Mouse (Mus musculus): ENCODE measurements around the gene Fat4.

Fat4 gene

GRCm38 (mm10) chr3:38957186-38957585 is 70.4 kb downstream of the Fat4 start:
- no peak for DNase-seq (ENCODE audit: extremely low spot score, low read depth, low spot score)

GRCm38 (mm10) chr3:38962328-38962727 is 75.6 kb downstream of the Fat4 start:
- no peak for DNase-seq (ENCODE audit: extremely low spot score, low read depth, low spot score)

- no peak for DNase-seq (ENCODE audit: extremely low spot score, low read depth, low spot score)
Observed at GRCm38 (mm10) chr3:38967480-38967879, 80.7 kb downstream of the Fat4 start.

GRCm38 (mm10) chr3:38986379-38986778 is 99.6 kb downstream of the Fat4 start:
- no peak for DNase-seq (ENCODE audit: extremely low spot score, low read depth, low spot score)

- no peak for DNase-seq (ENCODE audit: extremely low spot score, low read depth, low spot score)
Observed at GRCm38 (mm10) chr3:38989181-38989580, 102.4 kb downstream of the Fat4 start.

- DNase-seq (ENCODE audit: extremely low spot score, low read depth, low spot score) = no peak
Observed at GRCm38 (mm10) chr3:39000011-39000410, 113.3 kb downstream of the Fat4 start.

- DNase-seq (ENCODE audit: extremely low spot score, low read depth, low spot score) = no peak
Observed at GRCm38 (mm10) chr3:39010544-39010943, 123.8 kb downstream of the Fat4 start.

- DNase-seq (ENCODE audit: extremely low spot score, low read depth, low spot score) = no peak
Observed at GRCm38 (mm10) chr3:39017633-39018032, 130.9 kb downstream of the Fat4 start.

GRCm38 (mm10) chr3:39036113-39036512 is 149.4 kb downstream of the Fat4 start:
- no peak for DNase-seq (ENCODE audit: extremely low spot score, low read depth, low spot score)

GRCm38 (mm10) chr3:39046425-39046824 is 159.7 kb downstream of the Fat4 start:
- DNase-seq (ENCODE audit: extremely low spot score, low read depth, low spot score) = no peak

- no peak for DNase-seq (ENCODE audit: extremely low spot score, low read depth, low spot score)
Observed at GRCm38 (mm10) chr3:39047621-39048303, 161.0 kb downstream of the Fat4 start.

GRCm38 (mm10) chr3:39048304-39048667 is 161.5 kb downstream of the Fat4 start:
- DNase-seq (ENCODE audit: extremely low spot score, low read depth, low spot score) = no peak

GRCm38 (mm10) chr3:39050130-39050529 is 163.4 kb downstream of the Fat4 start:
- DNase-seq (ENCODE audit: extremely low spot score, low read depth, low spot score) = no peak

- DNase-seq (ENCODE audit: extremely low spot score, low read depth, low spot score) = no peak
Observed at GRCm38 (mm10) chr3:39053072-39053471, 166.3 kb downstream of the Fat4 start.

Measured in hindlimb bud, embryonic 11.5 days (tissue).